Mouse (Mus musculus) gastrocnemius, adult 8-10 months (tissue): Measurements from ENCODE around the gene Zfp871. TPM values are rescaled to one million over a fixed set of nuclear protein-coding genes. Genes with fewer than 3 reads are reported as not detected.
"Not testable (repeated sequence)": the region's sequence is repeated elsewhere in the genome, so short reads cannot be mapped to it uniquely, and the experiment has no call there.

Source experiments
- DNase-seq, 2 experiments: peaks; one replicate each; pipeline ENCODE4 v3.0.0; 2022; ENCODE audit warnings: low spot score in 2 of 2
- total RNA-seq, 4 experiments: library from RNA; stranded (reverse); gene quantifications; 2 replicates each; pipeline ENCODE4 v1.2.4; 2022

Zfp871 gene
- total RNA-seq, 4 experiments from 2014 or later = 20.6 to 27.2 (median 22.8) TPM

GRCm38 (mm10) chr17:32738406-32738805 lies 49.7 kb downstream of the Zfp871 start:
- no peak for DNase-seq

DNA sequence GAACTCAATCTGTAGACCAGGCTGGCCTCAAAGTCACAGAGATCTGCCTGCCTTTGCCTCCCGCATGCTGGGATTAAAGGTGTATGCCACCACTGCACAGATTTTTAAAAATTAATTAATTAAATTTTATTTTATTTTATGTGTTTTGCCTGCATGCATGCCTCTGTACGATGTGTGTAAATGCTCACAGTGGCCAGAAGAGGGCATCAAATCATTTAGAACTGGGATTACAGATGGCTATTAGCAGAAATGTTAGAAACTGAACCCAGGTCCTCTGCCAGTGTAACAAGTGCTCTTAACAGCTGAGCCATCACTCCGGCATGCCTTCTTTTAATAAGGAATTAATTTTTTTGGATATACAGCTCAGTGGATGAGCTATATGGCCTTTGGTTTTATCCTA lies 59.1 kb downstream of the Zfp871 start:
- no peak for DNase-seq

- DNase-seq = not testable (repeated sequence)
Measured at GRCm38 (mm10) chr17:32726360-32726759, 61.7 kb downstream of the Zfp871 start.

- no peak for DNase-seq
Measured at GRCm38 (mm10) chr17:32722771-32723170, 65.3 kb downstream of the Zfp871 start.

DNA sequence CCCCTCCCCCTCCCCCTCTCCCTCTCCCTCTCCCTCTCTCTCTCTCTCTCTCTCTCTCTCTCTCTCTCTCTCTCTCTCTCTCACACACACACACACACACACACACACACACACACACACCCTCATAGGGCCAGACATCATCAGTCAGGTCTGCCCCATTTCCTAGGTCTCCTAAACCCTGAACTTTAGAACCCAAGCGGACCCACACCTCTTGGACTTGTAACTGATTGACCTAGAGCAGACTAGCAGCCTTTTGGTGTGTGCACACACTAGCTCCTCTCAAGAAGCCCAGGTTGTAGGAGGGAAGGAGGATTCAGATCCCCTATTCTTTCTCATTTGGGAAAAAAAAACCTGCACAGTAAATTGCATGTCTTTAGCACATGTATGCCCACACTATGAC lies 65.9 kb downstream of the Zfp871 start:
- DNase-seq = not testable (repeated sequence)

Other genes with a start within 250 kb of the Zfp871 start
- gene Cyp4f37, start 167.0 kb downstream of the Zfp871 start, total RNA-seq = not detected
- gene Cyp4f40, start 129.4 kb downstream of the Zfp871 start, total RNA-seq = not detected
- gene Cyp4f15, start 102.7 kb downstream of the Zfp871 start, total RNA-seq = under 1 TPM in 1 of 4 experiments, not detected in 3; 0.13 TPM
- gene Zfp811, start 21.6 kb upstream of the Zfp871 start, total RNA-seq = under 1 TPM in 3 of 4 experiments, not detected in 1; 0.13 to 0.24 (median 0.22) TPM
- 10 to 100 TPM in 1 of 4 experiments, 1 to 10 TPM in 3; 5.6 to 11.0 (median 7.9) TPM for gene Zfp799, start 42.0 kb upstream of the Zfp871 start, total RNA-seq
- 1 to 10 TPM; 4.8 to 8.5 (median 8.1) TPM for gene Zfp870, start 103.4 kb upstream of the Zfp871 start, total RNA-seq
- under 1 TPM in 2 of 4 experiments, not detected in 2; 0.18 to 0.44 TPM for gene Cyp4f14, start 129.1 kb upstream of the Zfp871 start, total RNA-seq
- gene Cyp4f13, start 159.1 kb upstream of the Zfp871 start, total RNA-seq = 1 to 10 TPM; 6.3 to 9.3 (median 7.2) TPM
- 1 to 10 TPM; 1.1 to 1.7 (median 1.4) TPM for gene Zfp472, start 177.5 kb upstream of the Zfp871 start, total RNA-seq
- gene Zfp952, start 204.8 kb upstream of the Zfp871 start, total RNA-seq = 1 to 10 TPM; 3.7 to 4.0 (median 3.9) TPM
- 1 to 10 TPM; 1.8 to 4.8 (median 4.4) TPM for gene Zfp763, start 245.1 kb upstream of the Zfp871 start, total RNA-seq